Mouse (Mus musculus): ENCODE data around the gene Dido1.

Dido1 gene

GRCm38 (mm10) chr2:180684031-180684430, 25.8 kb downstream of the Dido1 start:
- no peak for DNase-seq (ENCODE audit: low spot score)

GRCm38 (mm10) chr2:180683524-180683923, 26.3 kb downstream of the Dido1 start:
- DNase-seq (ENCODE audit: low spot score): no peak

- no peak for DNase-seq (ENCODE audit: low spot score)
Measured at GRCm38 (mm10) chr2:180681225-180681624, 28.6 kb downstream of the Dido1 start.

- peak; percentile 83 for DNase-seq (ENCODE audit: low spot score)
Measured at GRCm38 (mm10) chr2:180678609-180679140, 31.1 kb downstream of the Dido1 start.

GRCm38 (mm10) chr2:180676706-180677105, 33.1 kb downstream of the Dido1 start:
- DNase-seq (ENCODE audit: low spot score): no peak

GRCm38 (mm10) chr2:180662008-180662407, 47.8 kb downstream of the Dido1 start:
- DNase-seq (ENCODE audit: low spot score): no peak

- no peak for DNase-seq (ENCODE audit: low spot score)
Measured at GRCm38 (mm10) chr2:180660521-180660920, 49.3 kb downstream of the Dido1 start.

GRCm38 (mm10) chr2:180659353-180660150, 50.2 kb downstream of the Dido1 start:
- DNase-seq (ENCODE audit: low spot score): no peak

GRCm38 (mm10) chr2:180658381-180658780, 51.4 kb downstream of the Dido1 start:
- DNase-seq (ENCODE audit: low spot score): no peak

- DNase-seq (ENCODE audit: low spot score): peak; percentile 59
Measured at GRCm38 (mm10) chr2:180657394-180658013, 52.3 kb downstream of the Dido1 start.

GRCm38 (mm10) chr2:180655150-180655549, 54.6 kb downstream of the Dido1 start:
- no peak for DNase-seq (ENCODE audit: low spot score)

- no peak for DNase-seq (ENCODE audit: low spot score)
Measured at GRCm38 (mm10) chr2:180654666-180655065, 55.1 kb downstream of the Dido1 start.

- no peak for DNase-seq (ENCODE audit: low spot score)
Measured at GRCm38 (mm10) chr2:180646841-180647240, 63.0 kb downstream of the Dido1 start.

GRCm38 (mm10) chr2:180643626-180644025, 66.2 kb downstream of the Dido1 start:
- no peak for DNase-seq (ENCODE audit: low spot score)

- no peak for DNase-seq (ENCODE audit: low spot score)
Measured at GRCm38 (mm10) chr2:180642555-180643260, 67.1 kb downstream of the Dido1 start, which contains the start of gene Tcfl5. Tcfl5 (minus strand) TSS chr2:180642708.

GRCm38 (mm10) chr2:180641576-180642554, 67.9 kb downstream of the Dido1 start:
- no peak for DNase-seq (ENCODE audit: low spot score)

- DNase-seq (ENCODE audit: low spot score): no peak
Measured at GRCm38 (mm10) chr2:180611882-180612281, 97.9 kb downstream of the Dido1 start.

GRCm38 (mm10) chr2:180610283-180610682, 99.5 kb downstream of the Dido1 start:
- DNase-seq (ENCODE audit: low spot score): no peak
